Mouse (Mus musculus) kidney, postnatal 25 days (tissue): ENCODE data around the gene Slc35b1.
A peak's percentile ranks its signal among the peaks of the same experiment; 100 is the strongest.

Source experiments
- DNase-seq, 2 experiments: peaks; one replicate each; pipeline ENCODE4 v3.0.0; 2021; ENCODE audit warnings: mixed read lengths in 2 of 2

The Slc35b1 gene

GRCm38 (mm10) chr11:95366280-95366897, 18.1 kb upstream of the Slc35b1 start:
- peak in 1 of 2 experiments; percentile 21 for DNase-seq

- DNase-seq = no peak
Measured at GRCm38 (mm10) chr11:95367011-95367735, 17.3 kb upstream of the Slc35b1 start.

- DNase-seq = no peak
Measured at GRCm38 (mm10) chr11:95368231-95368823, 16.2 kb upstream of the Slc35b1 start.

DNA sequence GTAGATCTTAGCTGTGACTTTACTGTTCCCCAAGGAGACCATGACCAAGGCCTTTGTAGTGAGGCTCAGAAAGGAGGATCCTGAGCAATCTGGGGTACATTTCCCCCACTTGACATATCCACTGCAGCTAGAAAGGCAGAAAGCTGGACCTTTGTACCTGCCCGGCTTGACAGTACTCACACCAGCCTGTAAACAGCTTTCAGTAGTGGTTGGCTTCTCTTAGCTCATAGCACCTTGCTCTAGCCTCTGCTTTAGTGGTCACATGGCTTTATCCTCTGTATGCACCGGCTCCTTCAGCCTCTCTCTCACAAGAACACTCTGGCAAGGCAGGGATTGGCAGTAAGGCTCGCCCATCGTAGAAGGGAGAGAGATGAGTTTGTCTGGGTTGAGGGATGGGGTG, 15.6 kb upstream of the Slc35b1 start:
- DNase-seq = no peak

GRCm38 (mm10) chr11:95369964-95370890, 14.3 kb upstream of the Slc35b1 start:
- DNase-seq = peak; percentile 20 to 72

DNA sequence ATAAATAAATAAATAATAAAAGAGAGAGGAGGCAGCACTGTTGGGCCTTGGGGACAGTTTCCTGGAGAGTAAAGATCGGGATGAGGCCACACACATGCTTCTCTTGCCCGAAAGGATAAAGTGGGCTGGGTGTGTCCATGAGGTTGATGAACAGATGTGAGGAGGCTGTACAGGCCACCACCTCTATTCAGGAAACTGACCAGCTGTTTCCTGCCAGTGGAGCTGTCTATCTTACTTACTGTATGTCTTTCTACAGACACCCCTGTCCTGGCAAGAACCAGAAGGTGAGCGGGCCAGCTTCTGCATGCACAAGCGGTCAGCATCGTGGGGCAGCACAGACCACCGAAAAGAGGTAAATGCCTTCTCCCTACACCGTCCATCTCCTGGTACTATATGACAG, 13.3 kb upstream of the Slc35b1 start:
- DNase-seq = no peak

DNA sequence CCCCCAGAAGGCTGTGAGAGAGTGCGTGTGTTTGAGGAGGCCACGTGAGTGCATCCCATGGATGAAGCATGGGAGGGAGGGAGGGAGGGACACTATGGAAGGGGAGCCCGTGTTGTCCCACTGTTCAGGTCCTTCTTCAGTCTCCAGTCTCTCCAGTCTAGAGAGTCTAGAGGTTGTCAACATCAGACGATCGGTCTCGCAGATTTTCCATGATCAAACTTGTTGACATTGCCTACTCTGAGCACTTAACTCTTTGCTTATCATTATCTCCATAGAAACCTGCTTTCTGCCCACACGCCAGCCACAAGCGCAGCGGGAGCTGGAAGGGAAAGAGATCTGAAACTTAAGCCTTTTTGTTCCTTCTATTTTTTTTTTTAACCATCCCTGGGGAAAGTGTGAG, 5.6 kb upstream of the Slc35b1 start:
- no peak for DNase-seq

DNA sequence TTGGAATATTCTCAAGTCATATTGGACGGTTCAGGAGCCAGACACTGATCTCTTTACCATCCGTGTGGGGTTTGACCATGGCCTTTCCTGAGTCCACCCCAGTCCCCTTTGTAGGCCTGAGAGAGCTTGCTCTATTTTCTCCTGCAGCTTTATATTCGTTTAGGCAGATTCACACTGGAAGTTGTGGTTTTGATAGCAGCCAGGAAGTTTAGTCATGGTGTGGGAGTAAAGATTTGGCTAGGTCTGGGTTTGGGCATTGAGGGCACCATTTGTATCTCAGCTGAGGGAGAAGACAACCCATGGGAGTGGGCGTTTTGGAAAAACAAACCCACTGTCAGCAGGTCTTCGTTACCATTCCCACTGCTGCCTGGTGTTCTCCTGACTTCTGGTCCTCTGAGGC, 4.9 kb upstream of the Slc35b1 start:
- DNase-seq = no peak

GRCm38 (mm10) chr11:95380711-95381110, 3.8 kb upstream of the Slc35b1 start:
- DNase-seq = no peak

DNA sequence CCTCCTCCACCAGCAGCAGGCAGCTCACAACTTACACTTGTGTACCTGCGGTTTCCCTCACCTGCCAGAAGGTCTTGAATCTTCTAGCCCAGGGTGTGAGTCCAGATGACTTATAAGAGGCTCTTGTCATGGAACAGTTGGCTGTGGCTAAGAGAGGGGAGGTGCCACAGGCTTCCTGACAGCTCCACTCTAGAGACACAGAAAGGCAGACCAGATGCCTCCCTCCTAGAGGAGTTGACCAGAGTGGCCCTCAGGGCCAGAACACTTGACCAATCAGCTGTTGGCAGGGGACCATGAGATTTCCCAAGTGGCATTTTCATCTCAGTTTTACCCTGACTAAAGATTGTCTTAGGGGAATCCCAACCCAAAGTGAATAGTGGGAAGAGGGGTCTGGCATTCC, 3.3 kb upstream of the Slc35b1 start:
- DNase-seq = no peak

GRCm38 (mm10) chr11:95383331-95383986, 1.0 kb upstream of the Slc35b1 start:
- peak; percentile 35 to 61 for DNase-seq

GRCm38 (mm10) chr11:95384004-95384318, 531 bp upstream of the Slc35b1 start:
- no peak for DNase-seq

DNA sequence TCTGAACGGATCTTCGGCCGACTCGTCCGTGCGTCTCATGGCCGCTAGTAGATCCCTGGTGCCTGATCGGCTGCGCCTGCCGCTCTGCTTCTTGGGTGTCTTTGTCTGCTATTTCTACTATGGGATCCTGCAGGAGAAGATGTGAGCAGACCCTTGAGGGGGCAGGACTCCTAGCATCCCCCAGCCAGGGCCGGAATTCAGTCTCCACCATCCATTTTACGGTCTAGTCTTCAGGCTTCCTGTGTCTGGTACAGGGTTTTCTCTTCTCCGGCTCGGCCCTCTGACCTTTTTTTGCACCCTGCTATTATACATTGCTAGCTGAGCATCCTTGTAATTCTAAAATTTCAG, 455 bp downstream of the Slc35b1 start:
- DNase-seq = no peak

GRCm38 (mm10) chr11:95387354-95387753, 2.9 kb downstream of the Slc35b1 start:
- DNase-seq = no peak

DNA sequence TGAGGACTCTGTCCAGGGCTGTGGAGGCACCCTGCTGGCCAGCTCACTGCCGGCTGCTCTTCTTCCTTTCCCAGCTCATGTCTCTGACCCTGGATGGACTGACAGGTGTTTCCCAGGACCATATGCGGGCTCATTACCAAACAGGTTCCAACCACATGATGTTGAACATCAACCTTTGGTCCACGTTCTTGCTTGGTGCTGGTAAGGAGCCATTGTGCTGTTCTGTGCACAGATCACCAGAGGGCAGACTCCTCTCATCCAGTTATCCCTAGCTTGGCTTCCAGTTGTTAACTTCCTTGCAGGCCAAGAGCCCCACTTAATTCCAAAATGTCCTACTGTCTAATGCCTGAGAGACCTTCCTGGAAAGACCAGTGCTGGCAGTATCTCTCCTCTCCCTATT, 4.5 kb downstream of the Slc35b1 start:
- peak; percentile 43 to 79 for DNase-seq

- DNase-seq = no peak
Measured at GRCm38 (mm10) chr11:95390420-95390819, 5.9 kb downstream of the Slc35b1 start.

- no peak for DNase-seq
Measured at GRCm38 (mm10) chr11:95391201-95391600, 6.7 kb downstream of the Slc35b1 start.

DNA sequence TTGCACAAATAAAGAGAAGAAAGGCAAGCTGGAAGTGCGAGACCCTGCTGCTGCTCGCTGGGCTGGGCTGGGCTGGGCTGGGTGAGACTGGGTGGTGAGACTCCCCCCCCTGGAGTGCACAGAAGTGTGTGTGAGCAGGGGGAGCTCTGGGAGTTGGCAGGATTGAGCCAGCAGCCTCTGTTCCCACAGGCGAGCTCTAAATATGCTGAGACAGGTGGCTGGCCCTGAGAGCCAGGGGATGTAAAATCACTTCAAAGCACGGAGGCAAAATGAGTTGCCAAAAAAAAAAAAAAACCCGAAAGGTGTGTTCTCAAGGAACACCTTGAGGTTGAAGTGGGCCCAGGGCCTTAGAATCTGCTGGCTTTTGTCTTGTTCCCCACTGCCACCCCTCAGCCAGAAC, 7.3 kb downstream of the Slc35b1 start:
- DNase-seq = no peak

- no peak for DNase-seq
Measured at GRCm38 (mm10) chr11:95392223-95392667, 7.8 kb downstream of the Slc35b1 start.

GRCm38 (mm10) chr11:95392708-95393499, 8.4 kb downstream of the Slc35b1 start:
- DNase-seq = no peak

DNA sequence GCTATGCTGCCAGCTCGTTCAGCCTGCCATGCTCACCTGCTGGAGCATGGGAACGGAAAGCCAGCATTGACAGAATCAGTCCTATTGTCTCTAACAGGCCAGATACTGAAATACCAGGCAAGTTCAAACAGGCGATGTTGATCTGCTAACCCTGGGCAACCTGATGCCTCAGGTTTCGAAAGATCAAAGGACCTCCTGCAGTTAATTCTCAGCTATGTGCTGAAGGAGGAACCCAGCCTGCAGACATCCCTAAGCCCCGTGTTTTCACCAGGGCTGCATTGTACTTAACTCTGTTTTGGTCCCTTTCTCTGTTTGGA, 9.0 kb downstream of the Slc35b1 start:
- no peak for DNase-seq

GRCm38 (mm10) chr11:95394112-95394511, 9.6 kb downstream of the Slc35b1 start:
- no peak for DNase-seq
